Mouse (Mus musculus) spleen, adult 2 months (tissue): Measurements from ENCODE around the gene Grik4.

Experiments used
- CTCF ChIP-seq: fragments of 200-500 bp; IDR thresholded peaks from 2 replicates; pipeline ENCODE4 v1.5.1; 2011; ENCODE audit warnings: mild to moderate bottlenecking, inconsistent platforms; ENCODE audit not compliant: insufficient read depth, insufficient read length, insufficient replicate concordance; ENCODE audit errors: extremely low read depth
- POLR2A ChIP-seq: fragments of 200-500 bp; IDR thresholded peaks from 2 replicates; pipeline ENCODE4 v1.6.1; 2011; ENCODE audit warnings: low read depth, low read length, inconsistent platforms

- TF ChIP-seq CTCF (no peak), POLR2A (no peak)
Observed at GRCm38 (mm10) chr9:42858576-42858975, 85.7 kb downstream of the Grik4 start.
